Mouse (Mus musculus) layer of hippocampus, adult 2 months (tissue): ENCODE measurements at regions not wholly inside any gene's neighbourhood (a gene's known extent, or its start where the extent isn't known, plus 50 kb on each side); places are given as distances from the start of the nearest gene placed in this dataset.
A peak's percentile ranks its signal among the peaks of the same experiment; 100 is the strongest.

Experiments
- DNase-seq, 2 experiments: peaks; one replicate each; pipeline ENCODE4 v3.0.0; 2022; ENCODE audit warnings: low spot score in 2 of 2
- H3K27ac ChIP-seq: fragments of 200-600 bp; 2 replicates; pipeline ENCODE4 v1.8.1; 2022
- H3K4me3 ChIP-seq: fragments of 200-600 bp; 2 replicates; pipeline ENCODE4 v1.8.1; 2022; ENCODE audit warnings: mild to moderate bottlenecking
- CTCF ChIP-seq: fragments of 200-600 bp; conservative IDR thresholded peaks from 2 replicates; pipeline ENCODE4 v1.8.1; 2022; ENCODE audit warnings: antibody characterized with exemption, mild to moderate bottlenecking, moderate library complexity

DNA sequence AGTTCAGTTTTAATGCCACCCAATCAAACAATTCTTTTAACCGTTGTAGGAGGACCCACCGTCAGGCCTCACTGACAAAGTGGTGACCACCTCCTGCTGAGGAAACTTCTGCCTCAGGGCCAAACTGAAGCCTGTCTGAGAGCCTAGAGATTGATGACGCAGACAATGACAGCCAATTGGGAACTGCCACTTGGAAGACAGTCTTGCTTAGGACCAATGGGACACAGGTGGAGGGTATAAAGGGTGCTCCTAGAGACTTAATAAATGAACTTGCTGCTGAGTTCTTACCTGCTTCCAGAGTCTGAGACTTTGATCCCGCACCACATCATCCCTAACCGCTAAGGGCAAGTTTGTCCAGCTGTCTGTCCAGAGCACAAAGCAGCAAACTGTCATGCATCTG is 80.0 kb downstream of the Tbx4 start:
- no peak for TF ChIP-seq CTCF
- no peak overlapping the region for H3K27ac ChIP-seq
- DNase-seq = no peak
- no peak overlapping the region for H3K4me3 ChIP-seq

- no peak for TF ChIP-seq CTCF
- DNase-seq = no peak
- Histone ChIP-seq H3K27ac (no peak overlapping the region), H3K4me3 (no peak overlapping the region)
Observed at GRCm38 (mm10) chr11:85970287-85970686, 84.1 kb downstream of the Tbx4 start.

DNA sequence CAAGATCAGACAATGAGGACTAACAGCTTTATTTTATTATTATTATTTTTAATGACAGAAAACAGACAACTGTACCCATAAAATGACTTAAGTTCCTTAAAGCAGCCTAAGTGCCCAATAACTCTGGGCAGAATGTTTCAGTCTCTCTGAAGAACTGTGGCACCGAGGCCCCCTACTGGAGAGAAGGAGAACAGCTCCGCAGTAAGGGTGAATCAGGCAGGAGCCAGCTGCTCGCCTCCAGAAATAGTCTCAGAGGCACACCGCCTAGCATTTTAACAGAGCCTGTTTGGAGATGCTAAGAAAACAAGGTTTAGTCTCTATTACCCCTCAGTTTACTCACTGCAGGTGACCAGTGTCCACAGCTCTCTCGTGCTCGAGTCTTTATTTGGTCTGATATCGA is 86.2 kb downstream of the Tbx4 start:
- Histone ChIP-seq H3K4me3 (no peak overlapping the region), H3K27ac (no peak overlapping the region)
- TF ChIP-seq CTCF = peak; percentile 99
- DNase-seq = peak; percentile 81 to 82

DNA sequence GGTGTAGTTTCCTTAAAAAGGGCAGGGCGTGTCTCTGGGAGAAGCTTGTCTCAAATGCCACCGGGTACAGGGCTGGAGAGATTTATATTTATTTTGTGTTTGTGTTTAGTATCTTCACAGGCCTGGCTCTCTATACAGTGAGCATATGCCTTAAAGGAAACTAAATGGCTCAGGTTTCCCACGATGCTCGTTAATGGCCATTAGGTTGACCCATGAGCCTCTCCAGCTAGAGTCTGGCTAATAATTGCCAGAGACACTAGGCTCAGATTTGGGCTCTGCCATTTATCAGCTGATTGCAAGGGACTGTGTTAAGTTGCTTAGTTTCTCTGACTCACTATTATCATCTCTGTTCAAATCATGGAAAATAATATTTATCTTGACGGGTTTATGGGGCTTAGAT is 87.5 kb downstream of the Tbx4 start:
- Histone ChIP-seq H3K27ac (no peak overlapping the region), H3K4me3 (no peak overlapping the region)
- no peak for DNase-seq
- TF ChIP-seq CTCF = no peak

GRCm38 (mm10) chr11:85976693-85977434 is 90.6 kb downstream of the Tbx4 start:
- no peak for DNase-seq
- no peak overlapping the region for H3K4me3 ChIP-seq
- TF ChIP-seq CTCF = no peak
- no peak overlapping the region for H3K27ac ChIP-seq

DNA sequence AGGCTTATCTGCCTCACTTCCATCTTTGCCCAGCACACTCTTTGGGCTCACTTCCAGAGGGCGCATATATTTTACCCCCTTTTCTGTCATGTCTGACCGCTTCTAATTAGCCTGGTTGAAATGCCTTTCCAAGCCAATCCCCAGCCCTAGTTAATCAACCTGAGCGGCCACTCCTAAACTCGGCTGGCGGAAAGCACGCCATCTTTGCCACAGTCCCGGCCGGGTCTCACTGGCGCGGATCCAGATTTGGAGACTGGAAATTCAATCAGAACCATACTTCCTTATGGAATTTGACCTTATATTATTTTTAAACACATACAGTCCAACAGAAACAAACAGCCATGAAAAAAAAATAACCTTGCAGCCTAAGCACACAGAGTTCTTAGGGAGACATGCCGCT is 94.2 kb downstream of the Tbx4 start:
- Histone ChIP-seq H3K27ac (no peak overlapping the region), H3K4me3 (no peak overlapping the region)
- TF ChIP-seq CTCF = no peak
- DNase-seq = no peak

DNA sequence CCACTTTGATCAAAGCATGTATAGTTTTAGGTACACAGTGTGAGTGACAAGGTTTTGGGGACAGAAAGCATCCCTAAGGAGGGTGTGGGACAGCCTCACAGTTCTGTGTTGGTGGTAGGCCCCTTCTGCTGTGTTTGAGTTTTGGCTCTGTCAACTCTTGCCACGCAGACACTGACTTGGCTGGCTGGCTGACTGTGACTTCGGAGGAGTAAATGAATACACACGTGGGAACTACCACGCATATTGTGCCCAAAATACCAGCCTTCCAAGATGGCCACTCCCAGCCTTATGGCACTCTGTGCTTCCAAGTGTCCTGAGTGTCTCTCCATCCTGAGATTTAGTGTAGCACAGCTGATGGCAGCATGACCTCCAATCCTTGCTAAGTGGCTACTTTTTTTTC is 95.3 kb downstream of the Tbx4 start:
- TF ChIP-seq CTCF = no peak
- no peak overlapping the region for H3K27ac ChIP-seq
- DNase-seq = no peak

GRCm38 (mm10) chr11:85986338-85986737 is 100.1 kb downstream of the Tbx4 start:
- Histone ChIP-seq H3K27ac (no peak overlapping the region), H3K4me3 (no peak overlapping the region)
- TF ChIP-seq CTCF = no peak
- no peak for DNase-seq

More for the DNA sequence above, 95.3 kb downstream of the Tbx4 start:
- no peak overlapping the region for H3K4me3 ChIP-seq

- no peak overlapping the region for H3K27ac ChIP-seq
- no peak overlapping the region for H3K4me3 ChIP-seq
- no peak for TF ChIP-seq CTCF
- no peak for DNase-seq
Observed at GRCm38 (mm10) chr11:85987181-85987580, 101.0 kb downstream of the Tbx4 start.

- H3K27ac ChIP-seq = no peak overlapping the region
- DNase-seq = no peak
- H3K4me3 ChIP-seq = peak overlapping the region; percentile 22; the same call in 1 of the 2 replicates
- no peak for TF ChIP-seq CTCF
Observed at GRCm38 (mm10) chr11:85989536-85989935, 103.3 kb downstream of the Tbx4 start.

- no peak overlapping the region for H3K27ac ChIP-seq
- DNase-seq = no peak
- peak overlapping the region; percentile 22; the same call in 1 of the 2 replicates for H3K4me3 ChIP-seq
- peak; percentile 33 for TF ChIP-seq CTCF
Observed at GRCm38 (mm10) chr11:85989940-85990493, 103.8 kb downstream of the Tbx4 start.

DNA sequence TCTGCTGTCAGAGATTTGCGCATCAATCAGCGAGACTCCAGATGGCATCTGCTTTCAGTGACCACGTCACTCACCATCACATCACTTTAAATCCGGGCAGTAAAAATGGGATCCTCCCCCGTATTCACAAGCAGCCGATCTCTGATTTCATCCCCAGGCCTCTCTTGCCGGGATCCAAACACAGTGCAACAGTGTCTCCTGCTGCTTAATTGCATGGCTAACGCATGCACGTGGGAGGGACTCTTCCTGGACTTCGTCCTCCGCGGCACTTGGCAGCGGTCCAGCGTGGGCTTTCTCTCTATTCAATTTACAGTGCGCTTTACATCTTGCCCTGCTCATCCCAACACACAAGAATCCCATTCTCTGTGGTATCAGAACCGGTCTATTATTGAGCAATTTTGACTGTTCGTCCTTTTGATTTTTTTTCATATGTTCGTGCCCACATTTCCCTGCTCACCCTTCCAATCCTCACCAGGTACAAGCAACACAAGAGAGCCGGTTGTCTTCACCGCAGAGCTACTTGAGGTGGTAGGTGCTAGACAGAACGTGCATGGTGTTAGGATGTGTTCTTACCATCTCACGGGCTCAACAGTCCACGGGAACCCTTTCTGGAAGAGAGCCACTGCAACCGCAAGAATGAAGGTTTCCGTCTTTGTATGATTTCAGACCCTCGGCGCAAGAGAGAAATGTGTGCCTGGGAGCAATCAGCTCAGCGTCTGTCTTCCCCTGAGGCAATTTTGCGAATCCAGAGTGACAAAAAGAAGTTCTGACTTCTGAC is 109.3 kb downstream of the Tbx4 start:
- DNase-seq = peak; percentile 17 to 27
- TF ChIP-seq CTCF = peak; percentile 24; the same call in 1 of the 2 replicates
- peak overlapping the region; percentile 49; the same call in 1 of the 2 replicates for H3K27ac ChIP-seq
- peak overlapping the region; percentile 49 for H3K4me3 ChIP-seq

DNA sequence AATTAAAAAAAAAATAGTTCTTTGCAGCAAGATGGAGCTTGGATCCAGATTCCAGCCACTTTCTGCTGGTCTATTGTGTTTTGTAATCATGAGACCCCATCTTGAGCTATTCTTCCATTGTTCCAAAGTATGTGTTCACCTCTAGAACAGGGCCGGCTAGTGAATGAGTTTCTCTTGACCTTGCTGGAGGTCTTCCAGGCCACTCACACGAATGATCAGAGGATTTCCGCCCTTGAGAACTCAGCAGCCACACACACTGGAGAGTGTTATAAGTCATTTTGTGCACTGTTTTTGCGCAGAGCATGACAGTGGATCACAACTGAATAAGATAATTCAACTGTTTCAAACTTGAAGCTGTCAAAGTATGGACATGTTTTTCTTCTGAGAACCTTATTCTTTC is 110.5 kb downstream of the Tbx4 start:
- TF ChIP-seq CTCF = no peak
- no peak for DNase-seq
- no peak overlapping the region for H3K4me3 ChIP-seq
- H3K27ac ChIP-seq = no peak overlapping the region
